Mouse (Mus musculus) kidney, adult 10 weeks (tissue): ENCODE measurements around the gene Lce1d. TPM values are rescaled to one million over a fixed set of nuclear protein-coding genes. Genes with fewer than 3 reads are reported as not detected.

ENCODE experiments used
- polyA plus RNA-seq: library from polyadenylated mRNA; stranded (reverse); fragments of 350-450 nt; fragmentation: Illumina TruSeq; extraction: RNeasy Lipid Tissue Mini Kit (QIAGEN cat#74804); gene quantifications from one replicate; pipeline ENCODE4 v1.2.3, GENCODE M21; 2014; ENCODE audit warnings: low read depth, low replicate concordance

Lce1d gene
- polyA plus RNA-seq: not detected

GRCm38 (mm10) chr3:92687110-92687509 lies at the start of gene Lce1d:
Lce1d (minus strand) TSS chr3:92687210.

GRCm38 (mm10) chr3:92720250-92720649 lies 33.2 kb upstream of the Lce1d start, which contains the start of gene Lce1f:
Lce1f (minus strand) TSS chr3:92720350.

DNA sequence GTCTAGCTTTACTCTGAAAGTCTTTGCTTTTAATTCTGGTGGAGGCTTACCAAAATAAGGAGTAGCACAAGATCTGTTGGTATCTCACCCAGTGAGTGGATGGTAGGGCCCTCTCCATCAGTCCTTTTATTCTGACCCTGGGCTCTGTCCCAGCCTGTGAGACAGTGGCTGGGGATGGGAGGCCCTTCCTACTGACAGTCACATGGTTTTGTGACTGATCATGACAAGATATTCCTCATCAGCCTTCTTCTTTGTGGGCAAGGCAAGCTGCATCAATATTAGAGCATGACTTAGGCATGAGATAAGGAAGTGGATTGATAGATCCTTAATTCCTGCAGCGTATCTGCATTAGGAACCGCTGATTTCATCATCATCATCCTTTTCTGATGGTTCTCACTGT lies 22.0 kb upstream of the Lce1d start, which contains the start of gene Lce1e:
Gene Lce1e (minus strand): TSS at position 101 of the 400 bp plus-strand sequence.

DNA sequence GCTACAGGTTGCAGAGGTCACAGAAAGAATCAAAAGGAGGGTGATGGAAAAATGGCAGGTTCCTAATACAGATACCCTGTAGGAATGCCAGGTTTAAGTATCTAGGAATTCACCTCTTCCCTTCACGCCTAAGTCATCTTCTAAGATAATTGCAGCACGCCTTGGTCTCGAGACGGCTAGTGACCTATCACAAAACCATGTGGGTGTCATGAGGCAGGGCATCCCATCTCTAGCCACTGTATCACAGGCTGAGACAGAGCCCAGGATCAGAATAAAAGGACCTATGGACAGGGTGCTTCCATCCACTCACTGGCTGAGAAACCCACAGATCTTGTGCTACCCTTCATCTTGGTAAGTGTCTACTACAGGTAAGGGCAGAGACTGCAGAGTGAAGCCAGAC lies 8.1 kb downstream of the Lce1d start, which contains the start of gene Lce1c:
Gene Lce1c (plus strand): TSS at position 301 of the 400 bp plus-strand sequence.

GRCm38 (mm10) chr3:92670215-92670614 lies 16.8 kb downstream of the Lce1d start, which contains the start of gene Lce1a2:
Lce1a2 (minus strand) TSS chr3:92670315.

GRCm38 (mm10) chr3:92656826-92657225 lies 30.2 kb downstream of the Lce1d start, which contains the start of gene Lce1b:
Lce1b (minus strand) TSS chr3:92656926.

GRCm38 (mm10) chr3:92648207-92648606 lies 38.8 kb downstream of the Lce1d start, which contains the start of gene Lce1a1:
Lce1a1 (minus strand) TSS chr3:92648307.

Other genes starting within 250 kb of the Lce1d start
- not detected for gene Sprr1b, start 248.4 kb downstream of the Lce1d start, polyA plus RNA-seq
- not detected for gene Sprr3, start 228.5 kb downstream of the Lce1d start, polyA plus RNA-seq
- gene Sprr1a, start 201.3 kb downstream of the Lce1d start, polyA plus RNA-seq: 9.1 TPM
- gene Sprr4, start 186.7 kb downstream of the Lce1d start, polyA plus RNA-seq: not detected
- not detected for gene 2310046K23Rik, start 152.7 kb downstream of the Lce1d start, polyA plus RNA-seq
- gene Ivl, start 113.5 kb downstream of the Lce1d start, polyA plus RNA-seq: 0.24 TPM
- gene Smcp, start 98.2 kb downstream of the Lce1d start, polyA plus RNA-seq: 2.1 TPM
- gene 2210017I01Rik, start 79.7 kb downstream of the Lce1d start, polyA plus RNA-seq: not detected
- not detected for gene Lce6a, start 65.5 kb downstream of the Lce1d start, polyA plus RNA-seq
- not detected for gene Lce1a1, start 38.9 kb downstream of the Lce1d start, polyA plus RNA-seq
- not detected for gene Lce1b, start 30.3 kb downstream of the Lce1d start, polyA plus RNA-seq
- gene Lce1a2, start 16.9 kb downstream of the Lce1d start, polyA plus RNA-seq: not detected
- not detected for gene Lce1c, start 8.0 kb downstream of the Lce1d start, polyA plus RNA-seq
- gene Lce1e, start 21.9 kb upstream of the Lce1d start, polyA plus RNA-seq: not detected
- not detected for gene Lce1f, start 33.1 kb upstream of the Lce1d start, polyA plus RNA-seq
- not detected for gene Gm38119, start 51.9 kb upstream of the Lce1d start, polyA plus RNA-seq
- gene Lce1g, start 65.1 kb upstream of the Lce1d start, polyA plus RNA-seq: not detected
- gene Lce1h, start 77.9 kb upstream of the Lce1d start, polyA plus RNA-seq: not detected
- gene Lce1i, start 91.7 kb upstream of the Lce1d start, polyA plus RNA-seq: not detected
- not detected for gene Lce1j, start 103.3 kb upstream of the Lce1d start, polyA plus RNA-seq
- gene Lce1k, start 120.7 kb upstream of the Lce1d start, polyA plus RNA-seq: not detected
- gene Kprp, start 140.0 kb upstream of the Lce1d start, polyA plus RNA-seq: not detected
- not detected for gene Lce1l, start 164.1 kb upstream of the Lce1d start, polyA plus RNA-seq
- not detected for gene 2310050C09Rik, start 183.0 kb upstream of the Lce1d start, polyA plus RNA-seq
- not detected for gene Lce3a, start 239.0 kb upstream of the Lce1d start, polyA plus RNA-seq
- gene Lce3b, start 245.8 kb upstream of the Lce1d start, polyA plus RNA-seq: not detected